Mouse (Mus musculus) forebrain, embryonic 11.5 days (tissue): ENCODE measurements around the gene Fndc8. TPM values are rescaled to one million over a fixed set of nuclear protein-coding genes. Genes with fewer than 3 reads are reported as not detected.

Experiments
- ATAC-seq: fragments of 200-750 bp; cut with Nextera tagmentation; replicated peaks from 2 replicates; pipeline ENCODE4 v1.8.0; 2017; ENCODE audit warnings: moderate TSS enrichment; ENCODE audit not compliant: low FRiP score
- DNase-seq: peaks from one replicate; pipeline ENCODE4 v3.0.0-alpha.2; 2017; ENCODE audit warnings: low spot score
- H3K27ac ChIP-seq: fragments of 300-500 bp; sonication (generic); 2 replicates; pipeline ENCODE4 v1.5.1; 2014; ENCODE audit warnings: low read depth, low read length
- H3K27me3 ChIP-seq: fragments of 300-500 bp; sonication (generic); 2 replicates; pipeline ENCODE4 v1.6.1; 2014; ENCODE audit warnings: mild to moderate bottlenecking, low read length, mixed read lengths; ENCODE audit not compliant: control insufficient read depth, insufficient read depth
- H3K36me3 ChIP-seq: fragments of 300-500 bp; sonication (generic); 2 replicates; pipeline ENCODE4 v1.6.1; 2014; ENCODE audit warnings: mild to moderate bottlenecking, low read length, moderate library complexity, mixed read lengths; ENCODE audit not compliant: control insufficient read depth, insufficient read depth
- H3K4me1 ChIP-seq: fragments of 300-500 bp; sonication (generic); replicated peaks from 2 replicates; pipeline ENCODE4 v1.6.1; 2014; ENCODE audit warnings: low read length, mixed read lengths; ENCODE audit not compliant: control insufficient read depth, insufficient read depth
- H3K4me2 ChIP-seq: fragments of 300-500 bp; sonication (generic); 2 replicates; pipeline ENCODE4 v1.6.1; 2014; ENCODE audit warnings: low read depth, mild to moderate bottlenecking, low read length, moderate library complexity, mixed read lengths; ENCODE audit not compliant: severe bottlenecking
- H3K4me3 ChIP-seq: fragments of 300-500 bp; sonication (generic); 2 replicates; pipeline ENCODE4 v1.5.1; 2014; ENCODE audit warnings: low read depth, low read length
- H3K9ac ChIP-seq: fragments of 300-500 bp; sonication (generic); 2 replicates; pipeline ENCODE4 v1.6.1; 2014; ENCODE audit warnings: low read length
- H3K9me3 ChIP-seq: fragments of 300-500 bp; sonication (generic); 2 replicates; pipeline ENCODE4 v1.6.1; 2016; ENCODE audit warnings: low read length, mixed read lengths; ENCODE audit not compliant: control insufficient read depth
- WGBS: fragments of 180-500 bp; shearing (Covaris S2); extraction: QIAGEN DNeasy Blood & Tissue Kit; methylation state at CpG from one replicate; pipeline ENCODE4 v1.1.7; 2014; 5-methylcytosine and 5-hydroxymethylcytosine counted together
- polyA plus RNA-seq: library from polyadenylated mRNA; unstranded; fragments of >200 nt; fragmentation: Nextera tagmentation; extraction: Ambion mirVana; gene quantifications from 2 replicates; pipeline ENCODE4 v1.2.1, GENCODE M21; 2014

Gene Fndc8
- polyA plus RNA-seq, result 0.44 and 0.48 TPM in 2 replicates

GRCm38 (mm10) chr11:82891936-82892335 lies at the start of gene Fndc8:
Gene Fndc8, plus strand, starts transcription at chr11:82892124.
- no peaks in the 10 kb centered on the region for H3K36me3 ChIP-seq
- H3K27ac ChIP-seq, result no peak within 1 kb of the TSS
- H3K4me2 ChIP-seq, result no peak within 1 kb of the TSS
- no peaks in the 10 kb centered on the region for H3K4me1 ChIP-seq
- H3K9me3 ChIP-seq, result no peaks in the 10 kb centered on the region
- ATAC-seq, result no peak
- DNase-seq, result no peak
- 70% methylated on average over 7 of the region's 7 CpGs for WGBS
- no peak within 1 kb of the TSS; the same call in 1 of the 2 replicates for H3K9ac ChIP-seq
- H3K4me3 ChIP-seq, result no peak within 1 kb of the TSS
- no peaks in the 10 kb centered on the region; the same call in 1 of the 2 replicates for H3K27me3 ChIP-seq

DNA sequence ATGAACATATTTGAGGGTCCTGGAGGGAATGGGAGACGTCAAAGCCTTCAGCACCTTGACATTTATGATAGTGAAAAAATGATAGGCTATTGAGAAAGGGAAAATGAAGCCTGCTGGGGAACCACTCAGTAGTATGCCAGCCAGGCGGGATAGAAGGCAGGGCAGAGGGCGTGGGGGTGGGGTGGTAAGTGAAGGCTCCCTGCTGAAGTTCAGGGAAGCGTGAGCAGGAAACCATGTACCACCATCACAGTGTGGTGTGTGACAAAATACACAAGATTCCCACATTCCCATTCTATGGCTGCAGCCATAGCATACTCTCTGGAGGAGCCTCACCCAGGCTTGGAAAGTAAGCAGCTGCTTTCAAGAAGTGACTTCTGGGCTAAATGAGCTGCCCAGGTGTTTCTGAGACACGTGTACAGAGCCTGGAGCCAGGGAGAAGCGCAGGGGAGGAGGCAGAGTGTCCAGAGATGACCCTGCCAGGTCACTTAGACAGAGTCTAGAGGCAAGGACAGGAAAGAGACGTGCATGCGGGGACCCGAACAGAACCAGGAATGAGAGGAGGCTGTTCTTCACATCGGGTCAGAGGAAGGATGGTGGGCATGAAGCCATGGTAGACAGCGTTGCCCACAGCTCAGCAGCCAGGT lies 47.0 kb upstream of the Fndc8 start:
- H3K9ac ChIP-seq, result no peak overlapping the region
- ATAC-seq (no peak), DNase-seq (no peak)
- no peak overlapping the region; the same call in 1 of the 2 replicates for H3K27ac ChIP-seq
- 67% methylated on average over 11 of the region's 11 CpGs for WGBS
- H3K4me1 ChIP-seq, result peaks cover 9% of the 10 kb centered on the region; the same call in 1 of the 2 replicates
- H3K36me3 ChIP-seq, result no peaks in the 10 kb centered on the region
- H3K4me3 ChIP-seq, result no peak overlapping the region
- no peak overlapping the region for H3K4me2 ChIP-seq
- H3K9me3 ChIP-seq, result no peaks in the 10 kb centered on the region
- H3K27me3 ChIP-seq, result 0 out of 2 replicates have a peak, but pooled peaks cover 2% of the 10 kb centered on the region

DNA sequence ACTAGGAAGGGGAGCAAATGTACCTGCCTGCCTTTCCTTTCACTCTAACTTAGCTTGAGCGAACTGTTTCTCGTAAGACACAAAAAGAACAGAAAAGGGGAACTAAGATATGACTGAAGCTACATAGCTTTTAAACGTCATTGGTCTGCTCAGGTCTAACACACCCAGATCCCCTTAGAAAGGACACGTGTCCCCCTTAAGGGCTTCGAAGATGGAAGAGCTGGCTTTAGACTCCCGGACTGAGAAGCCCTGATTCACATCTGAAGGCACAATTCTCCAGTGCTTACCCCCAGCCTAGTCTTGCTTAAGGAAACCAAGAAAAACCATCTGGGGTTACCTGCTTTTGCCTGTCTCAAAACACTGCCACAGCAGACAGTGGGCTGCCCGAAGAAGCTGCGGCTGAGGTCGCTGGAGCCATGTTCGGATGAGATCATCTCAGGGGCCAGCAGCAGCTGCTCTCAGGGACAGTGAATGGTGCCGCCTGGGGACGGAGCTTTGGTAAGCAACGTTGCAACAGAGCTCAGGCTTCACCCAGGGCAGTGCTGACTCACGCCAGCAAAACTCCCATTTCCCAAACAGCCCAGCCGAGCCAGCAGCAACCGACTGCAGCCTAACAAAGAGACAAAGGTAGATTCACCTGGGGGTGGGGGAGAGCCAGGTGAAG lies 46.4 kb upstream of the Fndc8 start:
- H3K4me3 ChIP-seq, result no peak overlapping the region
- H3K4me1 ChIP-seq, result peaks cover 9% of the 10 kb centered on the region; the same call in 1 of the 2 replicates
- ATAC-seq (peak; percentile 71), DNase-seq (peak; percentile 76)
- H3K9ac ChIP-seq, result peak overlapping the region; percentile 33
- WGBS, result 25% methylated on average over 16 of the region's 16 CpGs
- no peaks in the 10 kb centered on the region for H3K36me3 ChIP-seq
- no peaks in the 10 kb centered on the region for H3K9me3 ChIP-seq
- H3K4me2 ChIP-seq, result peak overlapping the region; percentile 24; the same call in 1 of the 2 replicates
- no peak overlapping the region; the same call in 1 of the 2 replicates for H3K27ac ChIP-seq
- 0 out of 2 replicates have a peak, but pooled peaks cover 2% of the 10 kb centered on the region for H3K27me3 ChIP-seq

- DNase-seq (no peak), ATAC-seq (no peak)
- 0 out of 2 replicates have a peak, but pooled peaks cover 2% of the 10 kb centered on the region for H3K27me3 ChIP-seq
- peak overlapping the region; percentile 33 for H3K9ac ChIP-seq
- 27% methylated on average over 4 of the region's 4 CpGs for WGBS
- peak overlapping the region; percentile 24; the same call in 1 of the 2 replicates for H3K4me2 ChIP-seq
- H3K27ac ChIP-seq, result no peak overlapping the region; the same call in 1 of the 2 replicates
- H3K4me3 ChIP-seq, result no peak overlapping the region
- no peaks in the 10 kb centered on the region for H3K9me3 ChIP-seq
- peaks cover 9% of the 10 kb centered on the region; the same call in 1 of the 2 replicates for H3K4me1 ChIP-seq
- H3K36me3 ChIP-seq, result no peaks in the 10 kb centered on the region
These were observed 45.9 kb upstream of the Fndc8 start for GRCm38 (mm10) chr11:82846079-82846436.

DNA sequence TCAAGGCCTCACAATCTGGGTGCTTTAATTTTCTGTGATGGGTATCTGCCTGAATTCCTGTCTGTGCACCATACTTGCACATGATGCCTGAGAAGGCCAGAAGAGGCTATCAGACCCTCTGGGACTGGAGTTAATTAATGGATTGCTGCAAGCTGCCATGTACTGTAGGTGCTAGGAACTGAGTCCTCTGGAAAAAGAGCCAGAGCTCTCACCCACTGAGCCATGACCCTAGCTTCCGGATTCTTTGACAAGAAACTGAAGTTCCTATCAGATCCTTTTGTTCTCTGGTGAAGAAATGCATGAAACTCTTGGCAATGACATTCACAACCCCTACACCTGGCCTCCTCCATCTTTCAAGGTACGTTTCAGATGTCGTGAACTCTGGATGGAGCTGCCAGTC lies 45.0 kb upstream of the Fndc8 start:
- ATAC-seq (no peak), DNase-seq (no peak)
- no peak overlapping the region for H3K4me3 ChIP-seq
- no peaks in the 10 kb centered on the region for H3K36me3 ChIP-seq
- H3K9me3 ChIP-seq, result no peaks in the 10 kb centered on the region
- 0 out of 2 replicates have a peak, but pooled peaks cover 2% of the 10 kb centered on the region for H3K27me3 ChIP-seq
- no peak overlapping the region for H3K4me2 ChIP-seq
- no peak overlapping the region for H3K9ac ChIP-seq
- H3K4me1 ChIP-seq, result peaks cover 9% of the 10 kb centered on the region; the same call in 1 of the 2 replicates
- H3K27ac ChIP-seq, result no peak overlapping the region
- 65% methylated on average over 3 of the region's 3 CpGs for WGBS

DNA sequence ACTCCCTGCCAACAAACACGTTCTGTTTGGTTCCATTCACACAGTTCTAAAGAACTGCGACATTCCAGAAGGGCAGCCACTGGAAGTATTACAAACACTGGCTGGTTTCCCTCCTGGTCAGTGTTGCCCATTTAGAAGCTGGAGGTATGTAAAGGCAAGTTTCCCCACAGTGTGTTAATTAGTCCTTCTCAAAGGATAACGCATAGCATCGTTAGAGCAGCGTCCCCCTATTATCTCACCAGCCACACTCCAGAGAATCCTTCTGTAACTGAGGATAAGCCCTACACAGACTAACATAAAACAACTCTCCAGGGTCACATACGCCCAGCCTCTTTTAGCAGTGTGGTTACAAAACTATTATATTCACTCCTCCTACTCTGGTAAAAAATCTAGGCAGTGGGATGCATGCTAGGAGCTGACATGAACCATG lies 44.3 kb upstream of the Fndc8 start:
- H3K4me1 ChIP-seq, result peaks cover 9% of the 10 kb centered on the region; the same call in 1 of the 2 replicates
- H3K27ac ChIP-seq, result no peak overlapping the region
- H3K9ac ChIP-seq, result no peak overlapping the region
- no peak for DNase-seq
- no peak overlapping the region for H3K4me2 ChIP-seq
- no peaks in the 10 kb centered on the region for H3K9me3 ChIP-seq
- ATAC-seq, result 0 out of 2 replicates have a peak, but pooled peaks have one; percentile 42
- no peaks in the 10 kb centered on the region for H3K36me3 ChIP-seq
- H3K4me3 ChIP-seq, result no peak overlapping the region
- whole genome bisulfite sequencing, result 16% methylated on average over 6 of the region's 6 CpGs
- 0 out of 2 replicates have a peak, but pooled peaks cover 2% of the 10 kb centered on the region for H3K27me3 ChIP-seq

DNA sequence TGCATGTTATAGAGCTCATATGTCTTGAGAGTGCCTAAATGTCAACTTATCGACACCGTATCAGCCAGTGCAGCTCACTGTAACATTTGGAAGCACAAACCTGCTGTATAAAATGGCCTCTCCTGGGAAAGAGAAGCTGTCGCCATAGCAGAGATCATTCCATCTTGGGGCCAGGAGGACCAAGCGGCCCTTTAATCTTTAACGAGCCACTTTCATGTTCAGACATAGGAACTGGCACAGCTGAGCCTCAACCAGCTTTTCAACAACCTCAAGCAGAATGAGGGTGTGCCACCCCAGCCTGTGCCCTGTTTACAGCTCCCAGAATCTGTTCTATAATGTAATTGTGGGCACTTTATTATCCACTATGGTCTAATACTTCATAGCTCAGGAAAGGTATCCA lies 41.7 kb upstream of the Fndc8 start:
- Histone ChIP-seq H3K4me1 (peaks cover 9% of the 10 kb centered on the region; the same call in 1 of the 2 replicates), H3K4me2 (no peak overlapping the region), H3K9ac (no peak overlapping the region), H3K36me3 (no peaks in the 10 kb centered on the region), H3K9me3 (no peaks in the 10 kb centered on the region), H3K27me3 (0 out of 2 replicates have a peak, but pooled peaks cover under 1% of the 10 kb centered on the region), H3K4me3 (no peak overlapping the region), H3K27ac (no peak overlapping the region)
- 59% methylated on average over 5 of the region's 5 CpGs for WGBS
- no peak for DNase-seq
- no peak for ATAC-seq

- Histone ChIP-seq H3K4me3 (no peak overlapping the region), H3K27ac (no peak overlapping the region), H3K9me3 (no peaks in the 10 kb centered on the region), H3K4me1 (peaks cover 7% of the 10 kb centered on the region; the same call in 1 of the 2 replicates), H3K27me3 (no peaks in the 10 kb centered on the region), H3K9ac (no peak overlapping the region), H3K4me2 (no peak overlapping the region), H3K36me3 (no peaks in the 10 kb centered on the region)
- WGBS, result 93% methylated on average over 11 of the region's 11 CpGs
- no peak for ATAC-seq
- no peak for DNase-seq
These were observed 39.8 kb upstream of the Fndc8 start for GRCm38 (mm10) chr11:82852115-82852514.
